Mouse (Mus musculus): ENCODE results near the gene Dync1i1. TPM values are rescaled to one million over a fixed set of nuclear protein-coding genes. Genes with fewer than 3 reads are reported as not detected.

Dync1i1 gene
- polyA plus RNA-seq (2014; fragmentation: Illumina TruSeq; extraction: RNeasy Lipid Tissue Mini Kit (QIAGEN cat#74804)): 16.1 TPM

GRCm38 (mm10) chr6:5725611-5726236 lies at the start of gene Dync1i1:
Dync1i1 (plus strand) TSS chr6:5725639.

Other genes starting within 250 kb of the Dync1i1 start
- gene Pdk4, start 229.3 kb upstream of the Dync1i1 start, polyA plus RNA-seq (2014; fragmentation: Illumina TruSeq; extraction: RNeasy Lipid Tissue Mini Kit (QIAGEN cat#74804)): 38.8 TPM

All from ovary, adult 10 weeks (tissue).